Mouse (Mus musculus) brown adipose tissue, adult 24 weeks (tissue): ENCODE data around the gene Irs3. TPM values are rescaled to one million over a fixed set of nuclear protein-coding genes. Genes with fewer than 3 reads are reported as not detected.

Experiments used
- H3K27ac ChIP-seq: fragments of 200-500 bp; replicated peaks from 2 replicates; pipeline ENCODE4 v1.5.1; 2012; ENCODE audit warnings: low read depth, mild to moderate bottlenecking, low read length
- H3K4me1 ChIP-seq: fragments of 200-500 bp; 2 replicates; pipeline ENCODE4 v1.6.1; 2012; ENCODE audit warnings: low read length, mixed read lengths; ENCODE audit not compliant: control insufficient read depth, insufficient read depth, insufficient read length
- H3K4me3 ChIP-seq: fragments of 200-500 bp; 2 replicates; pipeline ENCODE4 v1.5.1; 2012; ENCODE audit warnings: low read depth, mild to moderate bottlenecking, low read length, moderate library complexity; ENCODE audit not compliant: insufficient read depth
- polyA plus RNA-seq: library from polyadenylated mRNA; stranded (reverse); fragments of >200 nt; gene quantifications from 2 replicates; pipeline ENCODE4 v1.2.4, GENCODE M21; 2012; ENCODE audit not compliant: missing spikeins, insufficient read depth, insufficient read length

The Irs3 gene
- polyA plus RNA-seq, 1 experiment: 22.0 TPM

- Histone ChIP-seq H3K27ac (peak overlapping the region; percentile 48; the same call in 1 of the 2 replicates), H3K4me3 (peak overlapping the region; percentile 72), H3K4me1 (peaks cover 7% of the 10 kb centered on the region; the same call in 1 of the 2 replicates)
Measured at GRCm38 (mm10) chr5:137644484-137644883, 1.0 kb downstream of the Irs3 start.

- H3K4me1 ChIP-seq: 0 out of 2 replicates have a peak, but pooled peaks cover 2% of the 10 kb centered on the region
- H3K4me3 ChIP-seq: no peak overlapping the region
- H3K27ac ChIP-seq: no peak overlapping the region
Measured at GRCm38 (mm10) chr5:137642886-137643285, 2.6 kb downstream of the Irs3 start.

DNA sequence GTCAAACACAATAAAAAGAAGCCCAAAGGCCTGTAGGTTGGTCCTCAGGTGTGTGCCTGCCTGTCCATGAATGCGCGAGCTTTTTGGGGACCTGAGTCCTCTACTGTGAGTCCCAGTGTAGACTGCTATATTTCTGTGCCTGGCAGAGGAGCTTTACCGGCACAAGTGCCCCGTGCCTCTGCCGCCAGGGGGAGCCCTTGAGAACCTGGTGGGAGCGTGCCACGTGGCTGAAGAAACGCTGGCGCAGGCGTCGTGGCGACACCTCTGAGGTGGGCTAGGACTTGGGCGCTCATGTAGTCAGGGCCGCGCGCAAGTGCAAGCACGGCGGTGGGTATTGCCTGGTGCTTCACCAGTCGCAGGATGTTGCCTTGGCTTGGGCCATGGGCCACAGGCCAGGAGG, 4.5 kb downstream of the Irs3 start, which contains the start of gene Sap25:
Sap25 (plus strand) TSS at position 281 of the 400 bp plus-strand sequence.
- H3K27ac ChIP-seq: no peak within 1 kb of the TSS
- 0 out of 2 replicates have a peak, but pooled peaks cover 2% of the 10 kb centered on the region for H3K4me1 ChIP-seq
- H3K4me3 ChIP-seq: no peak within 1 kb of the TSS

DNA sequence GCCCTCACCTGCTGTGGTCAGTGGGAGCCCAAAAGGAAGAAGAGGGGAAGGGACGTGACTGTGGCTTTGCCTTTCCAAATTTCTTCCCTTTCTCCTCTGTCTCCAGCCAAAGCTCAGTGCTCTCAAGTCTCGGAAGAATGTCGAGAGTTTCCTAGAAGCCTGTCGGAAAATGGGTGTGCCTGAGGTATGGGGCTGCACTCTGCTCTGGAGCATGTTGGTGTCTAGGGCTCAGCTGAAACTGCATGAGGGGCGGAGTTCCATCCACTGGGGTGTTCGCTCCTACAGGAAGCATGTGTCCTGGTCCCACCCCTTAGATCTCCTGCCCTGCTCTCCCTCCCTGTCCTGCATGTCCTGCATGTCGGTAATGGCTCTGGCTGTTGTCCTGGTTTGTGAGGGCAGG, 6.0 kb downstream of the Irs3 start:
- H3K4me1 ChIP-seq: 0 out of 2 replicates have a peak, but pooled peaks cover 2% of the 10 kb centered on the region
- H3K4me3 ChIP-seq: no peak overlapping the region
- H3K27ac ChIP-seq: no peak overlapping the region

DNA sequence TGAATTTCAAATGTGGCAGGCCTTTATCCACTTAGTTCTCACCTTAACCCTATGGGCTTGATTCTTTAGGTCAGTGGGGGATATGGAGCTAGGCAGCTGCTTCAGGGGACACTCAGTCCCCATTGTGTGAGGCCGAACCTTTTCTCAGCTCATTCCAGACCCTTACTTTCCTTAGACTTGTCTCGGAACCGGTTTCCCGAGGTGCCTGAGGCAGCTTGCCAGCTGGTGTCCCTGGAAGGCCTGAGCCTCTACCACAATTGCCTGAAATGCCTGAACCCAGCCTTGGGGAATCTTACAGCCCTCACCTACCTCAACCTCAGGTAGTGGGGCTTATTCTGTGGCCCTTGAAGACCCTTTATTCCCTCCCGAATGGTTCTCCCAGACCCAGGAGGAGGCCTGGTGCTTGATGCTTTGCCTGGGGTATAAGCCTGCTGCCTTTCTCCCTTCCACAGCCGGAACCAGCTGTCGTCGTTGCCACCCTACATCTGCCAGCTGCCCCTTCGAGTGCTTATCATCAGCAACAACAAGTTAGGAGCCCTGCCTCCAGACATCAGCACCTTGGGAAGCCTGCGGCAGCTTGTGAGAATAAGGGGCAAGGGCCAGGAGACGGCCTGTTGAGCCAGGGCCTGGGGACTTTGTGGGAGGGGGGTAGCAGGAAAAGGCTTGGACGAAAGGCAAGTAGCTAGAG, 12.0 kb downstream of the Irs3 start:
- no peak overlapping the region for H3K4me3 ChIP-seq
- no peak overlapping the region for H3K27ac ChIP-seq
- H3K4me1 ChIP-seq: peaks cover 16% of the 10 kb centered on the region

DNA sequence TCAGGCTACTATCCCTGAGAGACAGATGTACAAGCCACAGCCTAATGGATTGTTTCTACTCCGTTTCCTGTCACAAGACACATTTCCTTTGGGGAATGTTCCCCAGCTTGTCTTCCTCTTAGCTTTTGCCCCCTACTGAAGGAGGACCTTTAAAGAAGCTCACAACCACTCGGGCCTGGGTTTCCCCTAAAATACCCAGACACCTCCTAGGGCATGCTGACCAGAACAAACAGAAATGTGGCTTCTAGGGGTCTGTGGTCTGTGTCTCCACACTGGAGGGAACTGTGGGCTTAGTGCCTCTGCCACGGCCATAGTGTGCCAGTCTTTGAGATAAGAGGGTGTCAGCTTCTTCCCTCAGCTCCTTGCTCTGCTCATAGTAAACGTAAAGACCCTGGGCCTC, 13.9 kb downstream of the Irs3 start:
- peaks cover 16% of the 10 kb centered on the region for H3K4me1 ChIP-seq
- H3K27ac ChIP-seq: peak overlapping the region; percentile 78
- peak overlapping the region; percentile 82 for H3K4me3 ChIP-seq

DNA sequence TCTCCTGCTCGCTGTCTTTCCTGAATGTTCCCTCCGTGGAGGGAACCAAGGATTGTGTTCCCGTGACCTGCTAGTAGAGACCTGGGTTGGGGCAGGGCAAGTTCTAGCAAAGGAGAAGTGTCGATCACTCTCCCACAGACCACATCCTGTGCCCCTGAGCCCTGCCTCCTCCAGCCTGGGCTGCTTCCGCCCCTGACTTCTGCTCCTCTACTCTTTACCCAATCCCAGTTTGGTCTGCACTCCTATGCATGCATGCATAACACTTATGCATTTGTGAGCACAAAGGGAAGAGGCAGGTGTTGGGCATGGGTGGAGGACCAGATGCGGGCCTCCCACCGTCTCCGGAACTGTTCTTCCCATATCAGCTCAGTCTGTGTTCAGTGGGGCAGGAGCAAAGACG, 14.3 kb downstream of the Irs3 start:
- Histone ChIP-seq H3K4me1 (peaks cover 16% of the 10 kb centered on the region), H3K27ac (peak overlapping the region; percentile 78), H3K4me3 (peak overlapping the region; percentile 82)

GRCm38 (mm10) chr5:137630602-137631001, 14.9 kb downstream of the Irs3 start:
- Histone ChIP-seq H3K4me3 (peak overlapping the region; percentile 82), H3K27ac (peak overlapping the region; percentile 78), H3K4me1 (peaks cover 16% of the 10 kb centered on the region)

GRCm38 (mm10) chr5:137629906-137630545, 15.5 kb downstream of the Irs3 start:
- peaks cover 16% of the 10 kb centered on the region for H3K4me1 ChIP-seq

DNA sequence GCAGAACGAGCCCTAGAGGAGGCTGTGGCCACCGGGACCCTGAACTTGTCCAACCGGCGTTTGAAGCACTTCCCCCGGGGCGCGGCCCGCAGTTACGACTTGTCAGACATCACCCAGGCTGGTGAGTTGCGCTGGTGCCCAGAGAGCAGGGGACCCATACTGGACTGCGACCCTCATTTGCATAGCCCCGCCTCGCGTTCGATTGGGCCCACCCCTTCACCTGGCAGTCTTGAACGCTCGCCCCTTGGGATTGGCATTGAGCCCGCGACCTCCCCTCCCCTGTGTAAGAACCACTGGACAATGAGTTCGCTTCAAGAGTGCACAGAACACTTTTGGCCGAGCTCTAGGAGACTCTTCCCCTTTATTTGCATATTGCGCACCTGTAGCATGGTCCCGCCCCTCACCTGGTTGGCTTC, 16.2 kb downstream of the Irs3 start:
- H3K4me3 ChIP-seq: peak overlapping the region; percentile 82

More at GRCm38 (mm10) chr5:137629906-137630545, 15.5 kb downstream of the Irs3 start:
- Histone ChIP-seq H3K4me3 (peak overlapping the region; percentile 82), H3K27ac (peak overlapping the region; percentile 45)

DNA sequence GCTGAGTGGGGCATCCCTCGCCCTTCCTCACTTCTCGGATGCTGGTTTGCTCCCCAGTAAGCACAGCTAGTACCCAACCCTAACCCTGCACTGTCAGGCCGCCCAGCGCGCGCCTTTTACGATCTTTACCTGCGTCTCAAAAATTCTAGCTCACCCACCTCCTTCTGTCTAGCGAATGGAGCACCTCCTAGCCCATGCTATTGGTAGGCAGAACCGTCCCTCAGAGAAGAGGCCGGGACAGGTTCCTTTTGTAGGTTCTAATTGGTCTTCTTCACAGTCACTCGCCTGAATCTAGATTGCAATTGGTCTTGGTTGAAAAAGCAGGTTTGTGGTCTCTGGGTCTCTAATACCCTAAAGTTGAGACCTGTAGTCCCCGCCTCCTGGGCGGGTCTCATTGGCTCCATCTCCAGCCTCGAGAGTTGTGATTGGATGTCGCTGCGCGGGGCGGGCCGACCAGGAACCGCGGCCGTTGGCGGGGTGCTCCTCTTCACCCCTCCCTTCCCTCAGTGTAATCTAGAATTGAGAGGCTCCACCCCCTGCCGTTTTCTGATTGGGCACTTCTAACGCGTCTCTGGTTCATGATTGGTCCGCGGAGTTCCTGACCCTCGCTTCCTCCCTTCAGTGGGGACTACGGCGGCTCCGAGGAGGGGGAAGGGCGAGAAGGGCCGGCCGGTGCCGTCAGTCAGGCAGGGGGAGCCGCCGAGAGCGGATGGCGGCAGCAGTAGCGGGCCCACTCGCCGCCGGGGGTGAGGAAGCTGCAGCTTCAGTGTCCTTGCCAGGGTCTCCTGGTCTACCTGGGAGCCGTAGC, 16.8 kb downstream of the Irs3 start, which contains the start of the genes Fbxo24, Lrch4 and Gm20605:
Fbxo24 (minus strand) TSS at position 505 of the 808 bp plus-strand sequence.
Lrch4 (plus strand) TSS at position 624 of the 808 bp plus-strand sequence.
Gm20605 (plus strand) TSS at position 678 of the 808 bp plus-strand sequence.
- H3K4me3 ChIP-seq: peak within 1 kb of the TSS; percentile 82
- H3K4me1 ChIP-seq: peaks cover 16% of the 10 kb centered on the region
- H3K27ac ChIP-seq: peak within 1 kb of the TSS; percentile 88

More for the DNA sequence above, 16.2 kb downstream of the Irs3 start:
- Histone ChIP-seq H3K27ac (peak overlapping the region; percentile 45), H3K4me1 (peaks cover 16% of the 10 kb centered on the region)

DNA sequence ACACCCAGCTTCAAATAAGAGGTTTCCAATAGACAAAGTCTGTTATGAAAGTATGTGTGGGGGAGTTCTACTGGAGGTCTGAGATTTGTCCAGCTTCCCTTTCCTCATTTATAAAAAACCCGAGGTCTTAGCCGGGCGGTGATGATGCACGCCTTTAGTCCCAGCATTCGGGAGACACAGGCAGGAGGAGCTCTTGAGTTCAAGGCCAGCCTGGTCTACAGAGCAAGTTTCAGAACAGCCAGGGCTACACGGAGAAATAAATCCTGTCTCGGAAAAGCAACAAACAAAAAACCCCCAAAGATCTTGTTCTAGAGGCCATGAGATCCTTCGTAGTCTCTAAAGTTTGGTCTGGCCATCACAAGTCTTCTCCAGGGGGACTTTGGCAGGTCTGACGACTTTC, 17.5 kb downstream of the Irs3 start:
- peaks cover 16% of the 10 kb centered on the region for H3K4me1 ChIP-seq
- peak overlapping the region; percentile 88 for H3K27ac ChIP-seq
- peak overlapping the region; percentile 76 for H3K4me3 ChIP-seq

DNA sequence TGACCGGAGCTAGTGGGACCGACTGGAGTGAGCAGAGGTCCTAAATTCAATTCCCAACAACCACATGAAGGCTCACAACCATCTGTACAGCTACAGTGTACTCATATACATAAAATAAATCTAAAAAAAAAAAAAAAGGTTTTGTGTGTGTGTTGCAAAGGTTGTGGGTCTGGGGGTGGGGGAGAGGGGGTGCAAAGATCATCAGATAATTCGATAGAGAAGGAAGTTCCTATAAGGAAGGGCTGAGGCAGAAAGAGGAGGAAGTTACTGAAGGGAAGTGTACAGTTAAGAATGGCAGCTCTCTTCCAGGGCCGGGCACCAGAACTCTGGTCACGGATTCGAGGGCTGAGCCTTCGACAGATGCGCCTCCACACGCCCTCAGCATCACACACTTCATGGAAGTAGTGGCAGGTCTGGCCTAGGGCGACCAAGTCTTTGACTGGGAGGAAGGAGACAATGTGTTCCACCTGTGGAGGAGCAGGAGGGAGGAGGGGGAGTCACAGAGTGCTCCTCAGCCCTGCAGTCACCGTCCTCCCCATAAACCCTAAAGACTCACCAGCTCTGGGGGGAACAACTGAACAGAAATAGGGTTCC, 21.5 kb downstream of the Irs3 start:
- Histone ChIP-seq H3K4me1 (no peaks in the 10 kb centered on the region), H3K4me3 (no peak overlapping the region)

GRCm38 (mm10) chr5:137615347-137615746, 30.2 kb downstream of the Irs3 start:
- Histone ChIP-seq H3K27ac (no peak overlapping the region), H3K4me3 (no peak overlapping the region), H3K4me1 (peaks cover 10% of the 10 kb centered on the region)

More for the DNA sequence above, 21.5 kb downstream of the Irs3 start:
- no peak overlapping the region for H3K27ac ChIP-seq
